Mouse (Mus musculus) limb, embryonic 11.5 days (tissue): ENCODE measurements around the gene Zdhhc3. TPM values are rescaled to one million over a fixed set of nuclear protein-coding genes. Genes with fewer than 3 reads are reported as not detected.

Source experiments
- ATAC-seq: fragments of 200-750 bp; cut with Nextera tagmentation; 2 replicates; pipeline ENCODE4 v1.8.0; 2017; ENCODE audit warnings: low read depth; ENCODE audit not compliant: insufficient number of reproducible peaks, low FRiP score, low TSS enrichment
- DNase-seq: peaks from one replicate; pipeline ENCODE4 v3.0.0-alpha.2; 2015; ENCODE audit warnings: low spot score
- H3K27ac ChIP-seq: fragments of 300-500 bp; sonication (generic); replicated peaks from 2 replicates; pipeline ENCODE4 v1.5.1; 2014; ENCODE audit warnings: low read depth, mild to moderate bottlenecking, low read length
- H3K27me3 ChIP-seq: fragments of 300-500 bp; sonication (generic); 2 replicates; pipeline ENCODE4 v1.6.1; 2014; ENCODE audit warnings: mild to moderate bottlenecking, low read length, mixed read lengths; ENCODE audit not compliant: control insufficient read depth, insufficient read depth
- H3K36me3 ChIP-seq: fragments of 300-500 bp; sonication (generic); 2 replicates; pipeline ENCODE4 v1.6.1; 2014; ENCODE audit warnings: mild to moderate bottlenecking, low read length, moderate library complexity, mixed read lengths; ENCODE audit not compliant: control insufficient read depth, insufficient read depth
- H3K4me1 ChIP-seq: fragments of 300-500 bp; sonication (generic); 2 replicates; pipeline ENCODE4 v1.6.1; 2014; ENCODE audit warnings: low read length, mixed read lengths; ENCODE audit not compliant: control insufficient read depth, insufficient read depth
- H3K4me2 ChIP-seq: fragments of 300-500 bp; sonication (generic); 2 replicates; pipeline ENCODE4 v1.6.1; 2014; ENCODE audit warnings: low read depth, mild to moderate bottlenecking, moderate library complexity; ENCODE audit not compliant: severe bottlenecking
- H3K4me3 ChIP-seq: fragments of 300-500 bp; sonication (generic); 2 replicates; pipeline ENCODE4 v1.5.1; 2014; ENCODE audit warnings: low read depth, low read length
- H3K9ac ChIP-seq: fragments of 300-500 bp; sonication (generic); 2 replicates; pipeline ENCODE4 v1.6.1; 2014; ENCODE audit warnings: mild to moderate bottlenecking, low read length
- H3K9me3 ChIP-seq: fragments of 300-500 bp; sonication (generic); 2 replicates; pipeline ENCODE4 v1.6.1; 2016; ENCODE audit warnings: low read length; ENCODE audit not compliant: control insufficient read depth
- WGBS: fragments of 180-500 bp; shearing (Covaris S2); extraction: QIAGEN DNeasy Blood & Tissue Kit; methylation state at CpG from one replicate; pipeline ENCODE4 v1.1.7; 2014; 5-methylcytosine and 5-hydroxymethylcytosine counted together
- polyA plus RNA-seq: library from polyadenylated mRNA; unstranded; fragments of >200 nt; fragmentation: Nextera tagmentation; extraction: Ambion mirVana; gene quantifications from 2 replicates; pipeline ENCODE4 v1.2.1, GENCODE M21; 2014

The Zdhhc3 gene
- polyA plus RNA-seq, 1 experiment from 2014 or later: 47.5 TPM

DNA sequence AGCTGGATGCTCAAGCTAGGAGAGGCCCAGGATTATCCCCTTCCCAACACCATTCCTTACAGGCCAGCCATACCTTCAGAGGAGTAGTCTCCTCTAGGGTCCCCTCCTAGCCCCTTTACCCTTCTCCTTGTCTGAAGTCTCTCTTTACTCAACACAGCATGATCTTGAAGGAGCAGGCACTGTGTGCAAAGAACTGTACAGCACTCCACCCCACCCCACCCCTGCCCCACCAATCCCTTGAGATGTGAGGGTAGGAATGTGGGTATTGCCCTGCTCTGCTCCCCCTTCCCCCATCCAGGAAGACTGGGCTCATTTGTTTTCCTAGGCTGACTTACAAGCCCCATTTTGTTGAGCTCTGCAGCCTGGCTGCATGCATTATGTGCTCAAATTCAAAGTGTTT is 8.6 kb downstream of the Zdhhc3 start:
- Histone ChIP-seq H3K36me3 (peaks cover 8% of the 10 kb centered on the region), H3K27ac (no peak overlapping the region), H3K4me3 (no peak overlapping the region), H3K4me1 (no peaks in the 10 kb centered on the region), H3K4me2 (no peak overlapping the region), H3K27me3 (no peaks in the 10 kb centered on the region), H3K9me3 (no peaks in the 10 kb centered on the region), H3K9ac (no peak overlapping the region)
- no peak for DNase-seq
- no peak for ATAC-seq

DNA sequence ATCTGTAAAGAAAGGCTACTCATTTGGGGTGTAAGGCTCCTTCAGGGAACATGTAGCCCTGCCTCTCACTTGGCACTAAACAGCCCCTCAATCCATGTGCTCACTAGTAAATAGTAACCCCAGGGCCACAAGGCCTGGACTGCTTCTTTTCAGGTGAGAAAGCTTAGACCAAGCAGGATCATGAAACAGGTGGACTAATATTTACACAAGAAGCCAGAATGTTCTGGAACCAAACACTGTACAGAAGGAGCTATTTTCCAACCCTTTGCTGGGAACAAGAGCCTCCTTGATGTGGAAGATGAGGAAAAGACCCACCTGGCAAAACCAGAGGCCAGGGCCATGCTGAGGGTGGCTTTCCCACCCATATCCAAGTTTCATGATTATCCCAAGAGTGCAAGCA is 9.6 kb downstream of the Zdhhc3 start:
- DNase-seq: no peak
- Histone ChIP-seq H3K9me3 (no peaks in the 10 kb centered on the region), H3K4me2 (no peak overlapping the region), H3K9ac (no peak overlapping the region), H3K27ac (no peak overlapping the region), H3K4me1 (no peaks in the 10 kb centered on the region), H3K27me3 (no peaks in the 10 kb centered on the region), H3K4me3 (no peak overlapping the region), H3K36me3 (peaks cover 8% of the 10 kb centered on the region)
- no peak for ATAC-seq

DNA sequence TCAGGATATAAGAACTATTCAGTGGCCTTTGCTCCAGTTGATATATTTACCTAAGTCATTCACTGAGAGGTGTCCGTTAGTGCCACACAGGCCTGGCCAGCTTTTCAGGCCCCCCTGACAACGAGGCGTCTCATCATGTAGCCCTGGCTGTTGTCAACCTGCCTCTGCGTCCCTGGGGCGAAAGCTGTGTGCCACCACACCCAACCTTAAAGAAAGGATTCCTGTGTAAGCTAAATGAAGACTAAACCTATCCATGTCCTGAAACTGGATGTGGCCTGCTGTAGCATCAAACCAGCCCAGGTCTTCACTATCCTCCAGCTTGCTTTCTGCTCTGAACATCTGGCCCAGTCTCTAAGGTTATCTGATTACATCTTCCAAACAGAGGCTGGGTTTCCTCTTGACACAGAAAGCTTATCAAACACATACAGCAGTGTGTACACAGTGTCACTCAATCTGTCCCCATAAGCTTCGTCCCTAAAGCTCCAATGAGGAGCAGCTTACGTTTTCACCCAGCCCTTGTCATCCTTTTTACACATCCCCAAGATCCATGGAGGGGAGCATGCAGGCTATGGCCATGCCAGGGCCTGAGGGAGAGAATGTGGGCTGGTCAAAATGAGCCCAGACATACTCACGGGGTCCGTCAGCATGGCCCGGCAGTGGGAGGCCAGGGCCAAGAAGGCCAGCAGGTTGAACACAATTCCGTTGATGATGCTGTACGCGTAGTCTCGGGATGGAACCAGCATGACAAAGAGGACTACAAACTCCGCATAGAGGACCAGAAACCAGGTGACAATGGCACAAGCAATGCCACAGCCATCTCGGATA is 13.2 kb downstream of the Zdhhc3 start:
- Histone ChIP-seq H3K4me2 (no peak overlapping the region), H3K4me1 (no peaks in the 10 kb centered on the region), H3K9me3 (no peaks in the 10 kb centered on the region), H3K27ac (no peak overlapping the region), H3K27me3 (no peaks in the 10 kb centered on the region), H3K4me3 (no peak overlapping the region), H3K36me3 (peaks cover 13% of the 10 kb centered on the region), H3K9ac (no peak overlapping the region)
- DNase-seq: no peak
- no peak for ATAC-seq
- 94% methylated on average over 16 of the region's 16 CpGs for WGBS

DNA sequence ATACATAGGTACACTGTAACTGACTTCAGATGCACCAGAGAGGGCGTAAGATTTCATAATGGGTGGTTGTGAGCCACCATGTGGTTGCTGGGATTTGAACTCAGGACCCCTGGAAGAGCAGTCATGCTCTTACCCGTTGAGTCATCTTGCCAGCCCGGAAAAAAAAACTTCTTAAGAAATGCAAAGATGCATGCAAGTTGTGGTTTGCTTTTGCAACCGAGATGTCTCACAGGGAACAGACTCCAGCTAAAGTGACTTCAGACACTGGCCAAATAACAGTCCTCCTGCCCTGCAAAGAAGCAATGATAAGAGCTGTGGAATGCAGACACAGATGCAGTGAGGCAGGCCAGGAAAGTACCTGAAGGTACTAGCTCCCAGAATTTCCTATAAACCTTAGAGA is 22.2 kb downstream of the Zdhhc3 start:
- H3K4me2 ChIP-seq: no peak overlapping the region
- no peaks in the 10 kb centered on the region for H3K4me1 ChIP-seq
- 89% methylated on average over 4 of the region's 4 CpGs for WGBS
- peaks cover 3% of the 10 kb centered on the region; the same call in 1 of the 2 replicates for H3K36me3 ChIP-seq
- H3K9ac ChIP-seq: no peak overlapping the region
- no peak overlapping the region for H3K27ac ChIP-seq
- DNase-seq (no peak), ATAC-seq (no peak)
- H3K4me3 ChIP-seq: no peak overlapping the region
- no peaks in the 10 kb centered on the region for H3K27me3 ChIP-seq
- no peaks in the 10 kb centered on the region for H3K9me3 ChIP-seq

DNA sequence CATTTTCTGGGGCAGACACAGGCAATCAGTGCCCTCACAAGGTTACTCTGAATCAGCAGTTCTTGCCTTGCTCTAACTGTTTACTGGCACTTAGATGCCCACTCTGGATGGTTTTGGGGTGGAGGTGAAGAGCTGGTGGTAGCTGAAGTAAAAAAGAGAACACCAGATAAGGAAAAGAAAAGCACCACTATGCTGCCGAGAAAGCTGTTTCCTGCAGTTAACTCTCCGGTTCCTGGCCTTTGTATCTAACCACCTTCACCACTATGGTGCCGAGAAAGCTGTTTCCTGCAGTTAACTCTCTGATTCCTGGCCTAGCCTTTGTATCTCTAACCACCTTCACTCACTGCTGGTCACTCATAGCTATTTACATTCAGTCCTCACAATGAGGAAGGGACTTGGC is 25.4 kb downstream of the Zdhhc3 start:
- no peak for DNase-seq
- Histone ChIP-seq H3K4me3 (no peak overlapping the region), H3K9me3 (no peaks in the 10 kb centered on the region), H3K27me3 (no peaks in the 10 kb centered on the region), H3K36me3 (peaks cover 10% of the 10 kb centered on the region; the same call in 1 of the 2 replicates), H3K9ac (no peak overlapping the region), H3K4me1 (no peaks in the 10 kb centered on the region), H3K4me2 (no peak overlapping the region), H3K27ac (no peak overlapping the region)
- 73% methylated on average over 3 of the region's 3 CpGs for WGBS
- no peak for ATAC-seq

DNA sequence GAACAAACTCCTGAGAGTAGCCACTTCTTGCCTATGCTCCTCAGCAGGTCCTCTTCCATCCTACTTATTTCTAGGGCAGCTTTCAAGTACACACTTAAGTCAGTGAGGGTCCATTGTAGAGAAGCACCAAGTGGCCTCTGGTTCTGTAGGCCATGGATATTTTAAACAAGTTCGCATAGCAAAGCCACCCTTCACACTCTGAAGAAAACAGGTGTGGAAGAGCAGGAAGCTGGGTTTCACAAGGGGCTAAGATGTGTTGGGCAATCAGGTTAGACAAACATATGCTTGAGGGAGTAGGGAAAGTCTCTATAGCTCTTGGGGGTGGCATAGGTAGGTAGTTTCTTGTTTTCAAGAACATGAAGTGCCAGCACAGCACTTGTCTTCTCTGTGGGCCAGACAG is 27.6 kb downstream of the Zdhhc3 start:
- Histone ChIP-seq H3K9me3 (no peaks in the 10 kb centered on the region), H3K36me3 (peaks cover 12% of the 10 kb centered on the region; the same call in 1 of the 2 replicates), H3K27me3 (no peaks in the 10 kb centered on the region), H3K27ac (no peak overlapping the region), H3K9ac (no peak overlapping the region), H3K4me3 (no peak overlapping the region), H3K4me1 (no peaks in the 10 kb centered on the region), H3K4me2 (no peak overlapping the region)
- ATAC-seq (no peak), DNase-seq (no peak)
- WGBS: 81% methylated on average over 1 of the region's 1 CpGs

DNA sequence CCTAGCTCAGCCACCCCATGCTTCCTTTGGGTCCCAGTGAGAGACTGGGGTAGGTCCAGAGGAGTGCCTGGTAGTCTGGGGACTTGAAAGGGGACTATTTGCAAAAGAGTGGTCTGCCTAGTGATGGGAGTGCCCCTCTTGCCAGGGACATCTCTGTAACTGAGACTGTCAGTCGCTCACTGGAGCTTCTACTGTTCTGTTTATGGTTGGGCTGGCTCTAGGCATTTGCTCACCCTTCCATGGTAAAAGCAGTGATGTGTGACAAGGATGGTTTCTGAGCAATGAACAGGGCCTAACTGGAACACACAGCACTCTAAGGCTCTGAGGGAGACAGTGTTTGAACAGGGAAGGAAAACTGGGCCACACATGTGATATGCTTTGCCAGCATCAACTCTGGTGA is 32.2 kb downstream of the Zdhhc3 start:
- Histone ChIP-seq H3K9me3 (no peaks in the 10 kb centered on the region), H3K27ac (no peak overlapping the region), H3K4me1 (no peaks in the 10 kb centered on the region), H3K9ac (no peak overlapping the region), H3K27me3 (no peaks in the 10 kb centered on the region), H3K4me3 (no peak overlapping the region), H3K4me2 (no peak overlapping the region), H3K36me3 (peaks cover 12% of the 10 kb centered on the region; the same call in 1 of the 2 replicates)
- no peak for ATAC-seq
- 75% methylated on average over 1 of the region's 1 CpGs for WGBS
- DNase-seq: no peak

DNA sequence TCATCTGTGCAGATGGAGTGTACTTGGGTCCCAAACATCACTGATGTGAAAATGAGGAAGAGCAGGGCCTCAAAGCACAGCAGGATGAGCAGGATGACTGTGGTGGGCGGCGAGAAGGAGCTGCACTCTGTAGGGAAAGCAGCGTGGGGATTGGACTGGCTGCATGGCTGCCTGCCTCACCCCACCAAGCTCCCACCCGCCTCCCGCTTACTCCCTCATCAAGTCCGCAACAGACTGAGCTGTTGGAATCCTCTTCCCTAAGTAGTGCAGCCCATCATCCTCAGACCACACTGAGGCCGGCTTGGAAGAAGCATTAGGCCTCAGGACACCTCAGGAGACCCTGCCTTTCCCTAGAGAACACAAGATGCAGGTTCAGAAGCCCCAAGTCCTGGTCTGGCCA is 32.6 kb downstream of the Zdhhc3 start:
- Histone ChIP-seq H3K9ac (no peak overlapping the region), H3K36me3 (peaks cover 12% of the 10 kb centered on the region; the same call in 1 of the 2 replicates), H3K27ac (no peak overlapping the region), H3K9me3 (no peaks in the 10 kb centered on the region), H3K27me3 (no peaks in the 10 kb centered on the region), H3K4me3 (no peak overlapping the region), H3K4me2 (no peak overlapping the region), H3K4me1 (no peaks in the 10 kb centered on the region)
- ATAC-seq (no peak), DNase-seq (no peak)
- WGBS: 86% methylated on average over 7 of the region's 7 CpGs

DNA sequence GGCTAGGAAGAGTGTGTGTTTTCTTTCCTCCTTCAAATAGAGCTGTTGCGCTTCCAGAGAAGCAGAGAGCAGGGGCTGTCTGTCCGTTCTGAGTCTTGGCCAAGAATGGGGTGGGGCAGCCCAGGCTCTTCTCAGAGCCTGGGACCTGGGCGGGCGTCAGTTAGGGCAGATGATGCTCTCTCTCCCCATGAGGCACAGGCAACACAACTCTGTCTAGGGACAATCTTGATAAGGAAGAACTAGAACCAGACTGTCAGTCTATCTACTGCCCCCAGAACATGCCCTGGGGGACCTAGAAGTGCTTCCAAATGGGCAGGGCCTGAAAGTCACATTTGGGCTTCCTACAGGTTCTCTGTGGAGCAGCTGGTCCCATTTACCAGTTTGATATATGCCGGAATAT is 33.9 kb downstream of the Zdhhc3 start:
- DNase-seq (no peak), ATAC-seq (no peak)
- Histone ChIP-seq H3K36me3 (peaks cover 12% of the 10 kb centered on the region; the same call in 1 of the 2 replicates), H3K9me3 (no peaks in the 10 kb centered on the region), H3K4me1 (no peaks in the 10 kb centered on the region), H3K27me3 (no peaks in the 10 kb centered on the region), H3K4me2 (no peak overlapping the region), H3K27ac (no peak overlapping the region), H3K9ac (no peak overlapping the region), H3K4me3 (no peak overlapping the region)
- 94% methylated on average over 5 of the region's 5 CpGs for WGBS
